Mouse (Mus musculus): ENCODE data around the gene Adgra3. TPM values are rescaled to one million over a fixed set of nuclear protein-coding genes. Genes with fewer than 3 reads are reported as not detected.

Gene Adgra3
- polyA plus RNA-seq, 1 experiment from 2014 or later = 40.1 TPM

DNA sequence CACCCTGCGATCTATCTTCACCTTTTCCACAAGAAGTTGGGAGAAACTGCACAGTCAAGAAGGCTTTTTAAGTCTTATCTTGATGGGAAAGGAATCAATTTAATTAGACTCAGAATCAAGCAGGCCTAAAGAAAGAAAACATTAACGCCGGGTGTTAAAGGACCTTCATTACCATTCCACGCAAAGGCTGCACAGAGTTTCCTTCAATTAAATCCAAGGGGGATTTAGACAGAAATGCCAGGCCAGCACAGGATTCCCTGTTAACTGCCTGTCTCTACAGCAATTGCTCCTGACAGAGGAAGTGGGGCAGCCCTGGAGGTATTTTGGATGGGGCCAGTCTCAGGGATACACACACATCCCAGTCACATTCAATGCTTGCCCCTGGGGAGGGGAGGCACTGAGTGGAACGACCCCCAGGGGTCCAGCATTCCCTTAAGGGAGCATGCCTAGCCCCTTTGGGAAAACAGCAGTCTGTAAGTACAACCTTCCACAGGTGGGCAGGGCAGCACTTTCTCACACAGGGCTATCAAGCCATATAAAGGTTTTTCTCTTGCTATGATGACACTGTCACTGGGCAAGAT lies 10.4 kb downstream of the Adgra3 start:
- 42% methylated on average over 5 of the region's 5 CpGs for WGBS
- no peaks in the 10 kb centered on the region; the same call in 1 of the 2 replicates for H3K36me3 ChIP-seq
- H3K27me3 ChIP-seq = no peaks in the 10 kb centered on the region
- H3K27ac ChIP-seq = no peak overlapping the region
- H3K9me3 ChIP-seq (replicated peaks) = no peaks in the 10 kb centered on the region
- peak; percentile 44; the same call in 1 of the 2 replicates for ATAC-seq (replicated peaks; ENCODE audit: low FRiP score)
- H3K9ac ChIP-seq = no peak overlapping the region
- H3K4me2 ChIP-seq = no peak overlapping the region
- peaks cover 46% of the 10 kb centered on the region for H3K4me1 ChIP-seq
- H3K4me3 ChIP-seq (replicated peaks) = no peak overlapping the region

DNA sequence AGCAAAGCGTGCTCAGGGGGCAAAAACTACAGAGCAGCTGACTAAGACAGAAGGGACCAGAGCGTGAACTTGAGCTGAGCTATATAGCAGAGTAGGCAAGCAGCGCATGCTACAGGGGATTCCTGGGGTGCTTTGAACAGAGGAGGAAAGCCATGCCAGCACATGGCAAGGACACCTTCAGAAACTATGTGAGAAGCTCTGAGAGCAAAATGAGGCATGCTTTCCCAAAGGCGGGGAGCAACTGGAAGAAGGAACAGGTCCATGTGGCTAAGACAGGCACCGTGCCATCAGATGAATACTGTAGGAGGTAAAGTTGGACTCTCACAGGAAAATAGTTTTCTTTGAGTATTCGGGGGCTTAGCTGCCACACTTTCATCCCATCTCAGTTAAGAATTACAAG lies 13.6 kb downstream of the Adgra3 start:
- WGBS = 81% methylated on average over 6 of the region's 6 CpGs
- no peak overlapping the region for H3K4me2 ChIP-seq
- H3K4me3 ChIP-seq (replicated peaks) = no peak overlapping the region
- no peaks in the 10 kb centered on the region for H3K27me3 ChIP-seq
- no peaks in the 10 kb centered on the region; the same call in 1 of the 2 replicates for H3K36me3 ChIP-seq
- no peaks in the 10 kb centered on the region for H3K9me3 ChIP-seq (replicated peaks)
- H3K9ac ChIP-seq = no peak overlapping the region
- H3K4me1 ChIP-seq = peaks cover 34% of the 10 kb centered on the region
- ATAC-seq (replicated peaks; ENCODE audit: low FRiP score) = no peak
- H3K27ac ChIP-seq = no peak overlapping the region

DNA sequence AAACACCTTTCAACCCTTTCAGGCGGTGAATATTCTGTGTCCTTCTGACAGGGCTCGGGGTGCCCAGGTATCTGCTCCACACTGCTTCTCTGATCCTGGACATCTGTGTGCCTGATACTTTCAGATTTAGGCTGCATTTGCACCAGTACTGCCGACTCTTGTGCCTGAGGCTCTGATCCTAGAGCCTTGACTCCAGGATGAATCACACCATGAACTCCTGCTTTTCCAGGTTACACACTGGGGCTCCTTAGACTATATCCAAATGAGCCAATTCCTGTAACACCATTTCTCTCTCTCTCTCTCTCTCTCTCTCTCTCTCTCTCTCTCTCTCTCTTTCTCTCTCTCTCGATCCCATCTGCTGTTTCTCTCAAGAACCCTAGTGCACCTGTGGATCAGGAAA lies 15.1 kb downstream of the Adgra3 start:
- Histone ChIP-seq H3K27ac (no peak overlapping the region), H3K4me3 (replicated peaks) (no peak overlapping the region), H3K4me1 (peaks cover 37% of the 10 kb centered on the region), H3K9ac (no peak overlapping the region), H3K27me3 (no peaks in the 10 kb centered on the region), H3K9me3 (replicated peaks) (no peaks in the 10 kb centered on the region), H3K36me3 (no peaks in the 10 kb centered on the region), H3K4me2 (no peak overlapping the region)
- WGBS = 79% methylated on average over 4 of the region's 4 CpGs
- ATAC-seq (replicated peaks; ENCODE audit: low FRiP score) = no peak

DNA sequence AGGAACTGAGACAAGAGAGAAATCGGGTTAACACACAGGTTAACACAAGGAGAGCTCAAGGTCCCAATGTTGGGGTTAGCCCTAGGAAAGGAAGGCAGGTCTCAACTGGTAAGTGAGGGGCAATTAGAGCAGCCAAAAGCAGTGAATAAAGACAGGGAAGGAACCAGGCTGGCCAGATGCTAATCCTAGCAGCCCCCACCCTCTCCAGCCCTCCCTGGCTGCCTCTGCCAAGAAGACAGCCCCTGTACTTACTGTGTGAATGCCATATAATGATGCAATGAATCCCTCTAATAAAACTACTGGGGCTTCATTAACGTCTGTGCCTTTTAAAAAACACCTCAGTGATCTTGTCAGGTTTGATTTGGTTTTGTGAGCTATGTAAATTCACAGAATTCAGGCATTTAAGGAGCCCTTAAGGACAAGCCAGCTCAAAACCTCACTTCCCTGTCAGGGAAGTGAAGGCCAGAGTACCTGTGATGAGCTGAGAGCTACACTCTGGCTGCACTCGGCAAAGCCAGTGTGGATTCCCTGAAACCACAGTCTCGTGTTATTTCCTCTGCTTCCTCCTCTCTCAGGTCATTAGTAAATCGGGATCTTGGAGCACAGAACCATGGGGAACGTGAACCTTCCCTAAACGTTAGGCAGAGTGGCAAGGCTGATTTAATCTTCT lies 16.4 kb downstream of the Adgra3 start:
- Histone ChIP-seq H3K4me1 (peaks cover 44% of the 10 kb centered on the region), H3K9me3 (replicated peaks) (no peaks in the 10 kb centered on the region), H3K36me3 (no peaks in the 10 kb centered on the region), H3K27me3 (no peaks in the 10 kb centered on the region), H3K27ac (no peak overlapping the region), H3K4me2 (no peak overlapping the region), H3K9ac (no peak overlapping the region), H3K4me3 (replicated peaks) (no peak overlapping the region)
- no peak for ATAC-seq (replicated peaks; ENCODE audit: low FRiP score)
- WGBS = 23% methylated on average over 7 of the region's 7 CpGs

DNA sequence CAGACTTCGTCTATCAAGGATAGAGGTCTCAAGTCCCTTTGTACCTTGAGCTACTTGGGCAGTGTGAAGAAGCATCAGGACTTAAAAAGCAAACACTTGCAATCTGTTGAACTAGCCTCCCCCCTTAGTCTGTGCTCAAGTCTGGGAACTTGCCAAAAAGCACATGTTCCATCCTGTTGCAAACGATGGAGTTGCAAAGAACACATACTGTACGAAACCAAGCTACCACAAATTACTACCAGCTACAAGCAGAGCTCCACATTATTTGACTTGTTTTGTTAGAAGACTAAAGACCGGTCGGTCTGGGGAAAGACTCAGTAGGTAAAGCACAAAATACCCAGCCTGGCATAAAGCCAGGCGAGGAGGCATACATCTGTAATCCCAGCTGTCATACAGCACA lies 19.3 kb downstream of the Adgra3 start:
- H3K27ac ChIP-seq = no peak overlapping the region
- 69% methylated on average over 6 of the region's 6 CpGs for WGBS
- ATAC-seq (replicated peaks; ENCODE audit: low FRiP score) = no peak
- H3K4me2 ChIP-seq = no peak overlapping the region
- H3K9me3 ChIP-seq (replicated peaks) = no peaks in the 10 kb centered on the region
- no peak overlapping the region for H3K9ac ChIP-seq
- H3K27me3 ChIP-seq = no peaks in the 10 kb centered on the region
- no peaks in the 10 kb centered on the region for H3K36me3 ChIP-seq
- H3K4me3 ChIP-seq (replicated peaks) = no peak overlapping the region
- peaks cover 60% of the 10 kb centered on the region for H3K4me1 ChIP-seq

DNA sequence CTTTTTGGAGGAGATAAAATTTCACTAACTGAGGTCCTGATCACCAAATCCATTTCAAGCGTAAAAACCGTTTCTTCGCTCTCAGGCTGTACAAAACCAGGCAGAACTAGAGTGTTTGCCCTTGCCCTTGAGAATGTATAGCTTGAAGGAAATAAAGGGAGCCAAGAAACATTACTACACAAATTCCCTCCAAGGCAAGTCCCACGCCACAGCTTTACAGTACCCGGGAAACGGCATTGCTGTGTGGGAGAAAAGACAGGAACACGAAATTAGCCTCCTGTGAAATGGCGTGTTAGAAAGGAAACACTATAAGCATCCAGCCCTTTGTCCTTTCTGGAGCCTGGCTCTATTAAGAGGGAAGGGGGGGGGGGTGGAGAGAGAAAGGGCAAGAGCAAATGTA lies 21.1 kb downstream of the Adgra3 start:
- Histone ChIP-seq H3K4me3 (replicated peaks) (no peak overlapping the region), H3K9ac (no peak overlapping the region), H3K27ac (peak overlapping the region; percentile 52), H3K9me3 (replicated peaks) (no peaks in the 10 kb centered on the region), H3K4me1 (peaks cover 66% of the 10 kb centered on the region), H3K4me2 (0 out of 2 replicates have a peak overlapping the region, but pooled peaks have one; percentile 12), H3K36me3 (no peaks in the 10 kb centered on the region), H3K27me3 (no peaks in the 10 kb centered on the region)
- WGBS = 29% methylated on average over 8 of the region's 8 CpGs
- ATAC-seq (replicated peaks; ENCODE audit: low FRiP score) = no peak

DNA sequence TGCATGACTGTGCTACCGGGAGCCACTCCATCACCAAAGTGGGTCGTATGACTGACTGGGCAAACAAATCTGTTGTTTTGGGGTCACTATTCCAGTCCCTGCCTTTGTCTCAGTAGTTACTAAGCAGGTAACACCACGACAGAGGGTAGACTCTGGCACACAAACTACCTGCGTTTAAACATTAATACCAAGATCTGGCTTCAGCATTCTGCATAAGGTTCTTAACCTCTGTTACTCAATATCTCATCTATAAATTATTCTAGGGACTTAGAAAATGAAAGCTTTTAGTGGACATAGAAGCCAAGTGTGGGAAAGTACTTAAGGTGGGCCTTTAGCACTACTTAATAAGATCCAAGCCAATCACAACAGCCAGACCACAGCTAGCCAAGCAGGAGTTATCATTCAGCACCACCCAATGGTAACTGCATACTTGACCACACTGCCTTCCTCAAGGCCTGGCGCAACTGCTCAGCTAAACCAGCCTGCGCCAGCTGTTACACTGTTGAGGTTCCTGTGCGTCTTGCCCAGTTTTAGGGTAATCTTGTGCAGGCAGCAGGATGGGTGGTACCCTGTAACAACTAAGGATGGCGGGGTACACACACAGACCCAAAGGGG lies 23.8 kb downstream of the Adgra3 start:
- WGBS = 69% methylated on average over 8 of the region's 8 CpGs
- Histone ChIP-seq H3K4me1 (peaks cover 74% of the 10 kb centered on the region), H3K9me3 (replicated peaks) (no peaks in the 10 kb centered on the region), H3K27me3 (no peaks in the 10 kb centered on the region), H3K36me3 (no peaks in the 10 kb centered on the region), H3K4me2 (no peak overlapping the region), H3K4me3 (replicated peaks) (no peak overlapping the region), H3K27ac (peak overlapping the region; percentile 85), H3K9ac (no peak overlapping the region)
- ATAC-seq (replicated peaks; ENCODE audit: low FRiP score) = peak; percentile 38

DNA sequence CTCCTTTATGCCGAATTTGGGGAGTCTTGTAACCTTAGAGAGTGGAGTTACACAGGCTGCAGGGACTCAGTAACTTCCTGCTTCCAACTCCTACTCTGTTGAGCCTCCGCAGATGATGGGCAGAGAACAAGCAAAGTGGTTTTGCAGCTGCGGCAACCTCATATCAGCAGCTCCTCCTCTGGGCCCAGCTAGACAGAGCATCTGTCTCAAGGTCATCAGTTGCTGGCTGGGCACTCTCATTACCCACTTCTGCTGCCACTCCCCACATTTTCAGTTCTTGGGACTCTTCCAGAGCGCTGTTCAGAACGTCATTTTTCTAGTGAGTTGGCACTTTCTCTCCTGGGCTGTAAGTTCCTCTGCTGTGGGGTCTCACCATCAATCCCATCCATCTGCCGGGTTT lies 24.6 kb downstream of the Adgra3 start:
- Histone ChIP-seq H3K27ac (peak overlapping the region; percentile 85), H3K4me1 (peaks cover 69% of the 10 kb centered on the region), H3K9me3 (replicated peaks) (no peaks in the 10 kb centered on the region), H3K36me3 (no peaks in the 10 kb centered on the region), H3K4me3 (replicated peaks) (no peak overlapping the region), H3K4me2 (peak overlapping the region; percentile 32), H3K27me3 (no peaks in the 10 kb centered on the region), H3K9ac (no peak overlapping the region)
- ATAC-seq (replicated peaks; ENCODE audit: low FRiP score) = peak; percentile 37
- WGBS = 28% methylated on average over 6 of the region's 6 CpGs

DNA sequence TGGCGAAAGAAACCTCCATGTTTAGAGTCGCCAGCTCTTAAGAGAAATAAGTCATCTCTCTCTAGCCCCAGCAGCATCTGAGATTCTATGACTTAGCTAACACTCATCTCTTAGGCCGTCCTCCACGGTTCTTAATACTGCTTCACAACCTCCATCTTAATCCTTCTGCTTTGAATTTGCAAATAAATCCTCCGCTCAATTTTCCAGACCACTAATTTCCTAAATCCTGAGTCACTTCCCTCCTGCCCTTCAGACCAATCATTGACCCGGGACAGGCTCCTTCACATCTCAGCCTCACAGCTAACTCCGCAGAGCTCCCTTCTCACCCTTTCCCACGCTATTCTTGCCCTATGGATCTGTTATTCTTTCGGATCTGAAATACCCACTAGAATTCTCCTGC lies 25.1 kb downstream of the Adgra3 start:
- no peaks in the 10 kb centered on the region for H3K9me3 ChIP-seq (replicated peaks)
- no peaks in the 10 kb centered on the region for H3K27me3 ChIP-seq
- WGBS = 40% methylated on average over 9 of the region's 9 CpGs
- H3K4me1 ChIP-seq = peaks cover 65% of the 10 kb centered on the region
- no peak overlapping the region for H3K9ac ChIP-seq
- H3K36me3 ChIP-seq = no peaks in the 10 kb centered on the region
- H3K4me2 ChIP-seq = peak overlapping the region; percentile 32
- H3K4me3 ChIP-seq (replicated peaks) = no peak overlapping the region
- ATAC-seq (replicated peaks; ENCODE audit: low FRiP score) = peak; percentile 68
- peak overlapping the region; percentile 85 for H3K27ac ChIP-seq

DNA sequence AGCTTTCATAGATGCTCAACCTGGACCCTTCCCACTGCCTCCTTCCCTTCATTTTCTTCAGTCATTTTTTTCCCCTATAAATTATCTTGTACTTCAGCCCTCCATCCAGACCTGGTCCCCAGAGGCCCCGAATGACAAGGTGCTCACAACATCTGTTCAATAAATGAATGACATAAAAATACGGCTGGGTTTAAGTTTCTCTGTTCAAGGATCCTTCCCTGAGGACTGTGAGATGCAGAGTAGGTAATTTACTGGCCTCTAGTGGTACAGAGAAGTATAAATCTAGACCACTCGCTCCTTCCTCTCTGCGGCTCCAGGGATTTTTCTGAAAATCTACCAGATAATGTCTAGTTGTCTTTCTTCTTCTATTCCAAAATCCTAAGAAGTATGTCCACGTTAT lies 26.5 kb downstream of the Adgra3 start:
- peak overlapping the region; percentile 18; the same call in 1 of the 2 replicates for H3K27ac ChIP-seq
- H3K4me3 ChIP-seq (replicated peaks) = no peak overlapping the region
- peaks cover 58% of the 10 kb centered on the region for H3K4me1 ChIP-seq
- 0 out of 2 replicates have a peak, but pooled peaks have one; percentile 44 for ATAC-seq (replicated peaks; ENCODE audit: low FRiP score)
- H3K36me3 ChIP-seq = no peaks in the 10 kb centered on the region
- H3K9me3 ChIP-seq (replicated peaks) = no peaks in the 10 kb centered on the region
- no peak overlapping the region for H3K4me2 ChIP-seq
- 37% methylated on average over 5 of the region's 5 CpGs for WGBS
- H3K9ac ChIP-seq = no peak overlapping the region
- H3K27me3 ChIP-seq = no peaks in the 10 kb centered on the region

DNA sequence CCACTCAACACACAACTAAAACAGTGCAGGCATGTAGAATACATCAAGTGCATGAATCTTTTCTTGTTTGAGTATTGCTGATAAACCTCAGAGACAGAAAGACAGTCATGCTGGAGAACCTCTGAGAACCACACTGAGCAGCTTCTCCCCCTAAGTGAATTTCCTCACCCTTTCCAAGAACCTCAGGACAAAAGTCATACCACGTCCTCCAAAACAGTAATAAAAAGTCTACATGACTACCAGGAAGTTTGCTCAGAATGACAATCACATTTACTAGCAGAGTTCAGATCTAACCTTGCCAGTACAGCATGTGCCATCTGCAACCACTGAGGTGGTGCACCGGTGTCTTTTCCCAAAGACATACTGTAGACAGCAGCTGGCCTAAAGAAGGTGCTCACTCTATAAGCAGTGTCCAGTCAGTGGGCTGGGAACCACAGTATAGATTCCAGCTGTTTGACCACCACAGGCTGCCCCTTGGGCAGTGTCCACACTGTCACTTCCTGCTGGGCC lies 27.0 kb downstream of the Adgra3 start:
- no peak overlapping the region for H3K4me2 ChIP-seq
- WGBS = 76% methylated on average over 2 of the region's 2 CpGs
- ATAC-seq (replicated peaks; ENCODE audit: low FRiP score) = no peak
- no peaks in the 10 kb centered on the region for H3K36me3 ChIP-seq
- H3K4me3 ChIP-seq (replicated peaks) = no peak overlapping the region
- H3K27ac ChIP-seq = 0 out of 2 replicates have a peak overlapping the region, but pooled peaks have one; percentile 18
- H3K9me3 ChIP-seq (replicated peaks) = no peaks in the 10 kb centered on the region
- no peaks in the 10 kb centered on the region for H3K27me3 ChIP-seq
- H3K4me1 ChIP-seq = peaks cover 58% of the 10 kb centered on the region
- H3K9ac ChIP-seq = no peak overlapping the region

DNA sequence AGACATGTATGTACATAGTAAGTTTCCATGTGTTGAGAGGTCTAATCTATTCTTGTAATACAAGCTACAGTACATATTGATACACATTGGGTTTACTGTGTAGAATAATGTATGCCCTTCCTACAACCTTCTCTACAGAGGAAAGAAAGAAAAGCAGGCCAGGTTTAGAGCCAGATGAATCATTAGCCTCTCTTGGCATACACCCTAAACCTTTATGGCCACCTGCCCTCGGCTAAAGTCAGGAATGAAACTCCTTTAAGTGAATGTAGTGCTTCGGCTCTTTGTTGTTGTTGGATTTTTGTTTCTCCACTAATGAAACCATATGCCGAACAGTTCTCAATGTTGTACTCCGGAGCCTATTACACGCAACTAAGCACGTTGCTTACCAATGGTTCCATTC lies 27.5 kb downstream of the Adgra3 start:
- Histone ChIP-seq H3K36me3 (no peaks in the 10 kb centered on the region), H3K4me3 (replicated peaks) (no peak overlapping the region), H3K4me1 (peaks cover 59% of the 10 kb centered on the region), H3K4me2 (no peak overlapping the region), H3K27me3 (no peaks in the 10 kb centered on the region), H3K27ac (0 out of 2 replicates have a peak overlapping the region, but pooled peaks have one; percentile 41), H3K9ac (no peak overlapping the region), H3K9me3 (replicated peaks) (no peaks in the 10 kb centered on the region)
- WGBS = 72% methylated on average over 6 of the region's 6 CpGs
- no peak for ATAC-seq (replicated peaks; ENCODE audit: low FRiP score)

Data from kidney, embryonic 15.5 days (tissue).